Mouse (Mus musculus): Measurements from ENCODE around the gene Clec11a.

- TF ChIP-seq CTCF (IDR thresholded peaks at IDR 0.05; ENCODE audit: insufficient read depth, low read length) (no peak), POLR2A (IDR thresholded peaks at IDR 0.05; ENCODE audit: borderline replicate concordance, extremely low read depth, low read depth, low read length) (no peak)
Observed at GRCm38 (mm10) chr7:44304463-44304774, 2.3 kb downstream of the Clec11a start.

Measured in lung, adult 2 months (tissue).